Mouse (Mus musculus) olfactory bulb, adult 2 months (tissue): Measurements from ENCODE around the gene Ccdc60.

ENCODE experiments used
- CTCF ChIP-seq: fragments of 200-500 bp; IDR thresholded peaks from 2 replicates; pipeline ENCODE4 v1.5.1; 2012; ENCODE audit warnings: low read depth, mild to moderate bottlenecking, low read length, moderate library complexity; ENCODE audit not compliant: insufficient read depth
- POLR2A ChIP-seq: fragments of 200-500 bp; IDR thresholded peaks from 2 replicates; pipeline ENCODE4 v1.6.1; 2012; ENCODE audit warnings: mild to moderate bottlenecking, low read depth, low read length, moderate library complexity; ENCODE audit not compliant: insufficient read depth

DNA sequence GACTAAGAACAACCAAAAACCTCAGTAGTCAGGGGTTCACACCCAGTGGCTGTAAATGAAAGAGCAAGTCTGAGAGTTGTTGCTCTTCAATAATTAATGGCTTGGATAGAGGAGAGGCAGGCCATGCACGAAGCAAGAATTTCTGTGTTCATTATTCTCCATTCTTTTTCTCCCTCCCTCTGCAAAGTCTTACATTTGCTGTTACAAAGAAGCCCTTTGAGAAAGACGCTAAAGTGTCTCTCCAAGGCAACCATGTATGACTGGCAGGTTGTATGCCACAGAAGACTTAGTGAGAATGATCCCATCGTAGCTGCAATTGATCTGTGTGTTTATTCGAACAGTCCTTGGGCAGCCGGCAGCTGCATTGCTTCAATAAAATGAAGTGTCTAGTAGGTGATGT is 34.6 kb upstream of the Ccdc60 start:
- no peak for TF ChIP-seq CTCF
- no peak for TF ChIP-seq POLR2A
